Mouse (Mus musculus) heart, embryonic 13.5 days (tissue): ENCODE measurements around the gene Zfp628. TPM values are rescaled to one million over a fixed set of nuclear protein-coding genes. Genes with fewer than 3 reads are reported as not detected.

ENCODE experiments used
- ATAC-seq: fragments of 200-750 bp; cut with Nextera tagmentation; 2 replicates; pipeline ENCODE4 v1.8.0; 2017; ENCODE audit warnings: moderate TSS enrichment; ENCODE audit not compliant: insufficient number of reproducible peaks, low FRiP score, low TSS enrichment; ENCODE audit errors: extremely low read depth
- H3K27ac ChIP-seq: fragments of 300-500 bp; sonication (generic); replicated peaks from 2 replicates; pipeline ENCODE4 v1.5.1; 2015; ENCODE audit warnings: moderate library complexity, mild to moderate bottlenecking, inconsistent platforms
- H3K27me3 ChIP-seq: fragments of 300-500 bp; sonication (generic); replicated peaks from 2 replicates; pipeline ENCODE4 v1.6.1; 2015; ENCODE audit warnings: mild to moderate bottlenecking, inconsistent platforms
- H3K36me3 ChIP-seq: fragments of 300-500 bp; sonication (generic); 2 replicates; pipeline ENCODE4 v1.6.1; 2015; ENCODE audit warnings: mild to moderate bottlenecking, inconsistent platforms
- H3K4me1 ChIP-seq: fragments of 300-500 bp; sonication (generic); 2 replicates; pipeline ENCODE4 v1.6.1; 2015; ENCODE audit warnings: inconsistent platforms
- H3K4me2 ChIP-seq: fragments of 300-500 bp; sonication (generic); 2 replicates; pipeline ENCODE4 v1.6.1; 2015; ENCODE audit warnings: inconsistent platforms, mild to moderate bottlenecking, moderate library complexity
- H3K4me3 ChIP-seq: fragments of 300-500 bp; sonication (generic); 2 replicates; pipeline ENCODE4 v1.5.1; 2015; ENCODE audit warnings: moderate library complexity, mild to moderate bottlenecking, inconsistent platforms
- H3K9ac ChIP-seq: fragments of 300-500 bp; sonication (generic); 2 replicates; pipeline ENCODE4 v1.6.1; 2015; ENCODE audit warnings: inconsistent platforms, mild to moderate bottlenecking, moderate library complexity
- H3K9me3 ChIP-seq: fragments of 300-500 bp; sonication (generic); 2 replicates; pipeline ENCODE4 v1.6.1; 2016; ENCODE audit warnings: inconsistent platforms
- WGBS: fragments of 180-500 bp; shearing (Covaris S2); methylation state at CpG from one replicate; pipeline ENCODE4 v1.1.7; 2015; ENCODE audit warnings: mixed read lengths; 5-methylcytosine and 5-hydroxymethylcytosine counted together
- polyA plus RNA-seq: library from polyadenylated mRNA; unstranded; fragments of >200 nt; fragmentation: Nextera tagmentation; extraction: Ambion mirVana; gene quantifications from 2 replicates; pipeline ENCODE4 v1.2.1, GENCODE M21; 2015

Gene Zfp628
- polyA plus RNA-seq, 1 experiment from 2014 or later, result 2.4 TPM

- no peak for ATAC-seq
- H3K4me3 ChIP-seq, result no peak overlapping the region
- peaks cover 9% of the 10 kb centered on the region; the same call in 1 of the 2 replicates for H3K27me3 ChIP-seq
- no peaks in the 10 kb centered on the region for H3K36me3 ChIP-seq
- 0 out of 2 replicates have a peak, but pooled peaks cover 3% of the 10 kb centered on the region for H3K4me1 ChIP-seq
- H3K4me2 ChIP-seq, result no peak overlapping the region
- 44% methylated on average over 5 of the region's 5 CpGs for WGBS
- H3K9me3 ChIP-seq, result no peaks in the 10 kb centered on the region
- no peak overlapping the region for H3K9ac ChIP-seq
- H3K27ac ChIP-seq, result no peak overlapping the region
Measured at GRCm38 (mm10) chr7:4942673-4943072, 27.7 kb downstream of the Zfp628 start.

- WGBS, result 12% methylated on average over 15 of the region's 15 CpGs
- peak overlapping the region; percentile 67 for H3K9ac ChIP-seq
- ATAC-seq, result peak; percentile 64
Measured at GRCm38 (mm10) chr7:4943223-4943815, 28.3 kb downstream of the Zfp628 start.

GRCm38 (mm10) chr7:4947855-4948254 lies 32.8 kb downstream of the Zfp628 start:
- Histone ChIP-seq H3K9me3 (no peaks in the 10 kb centered on the region), H3K36me3 (no peaks in the 10 kb centered on the region), H3K4me3 (no peak overlapping the region), H3K4me2 (no peak overlapping the region), H3K9ac (no peak overlapping the region), H3K27ac (no peak overlapping the region), H3K27me3 (0 out of 2 replicates have a peak, but pooled peaks cover 3% of the 10 kb centered on the region), H3K4me1 (peaks cover 11% of the 10 kb centered on the region)
- ATAC-seq, result no peak
- 52% methylated on average over 2 of the region's 2 CpGs for WGBS

More at GRCm38 (mm10) chr7:4943223-4943815, 28.3 kb downstream of the Zfp628 start:
- Histone ChIP-seq H3K4me1 (0 out of 2 replicates have a peak, but pooled peaks cover 3% of the 10 kb centered on the region), H3K4me2 (peak overlapping the region; percentile 67), H3K9me3 (no peaks in the 10 kb centered on the region), H3K36me3 (no peaks in the 10 kb centered on the region), H3K27ac (no peak overlapping the region), H3K4me3 (peak overlapping the region; percentile 45), H3K27me3 (peaks cover 9% of the 10 kb centered on the region; the same call in 1 of the 2 replicates)

- Histone ChIP-seq H3K27me3 (0 out of 2 replicates have a peak, but pooled peaks cover 3% of the 10 kb centered on the region), H3K4me3 (no peak overlapping the region), H3K4me2 (no peak overlapping the region), H3K27ac (no peak overlapping the region), H3K9me3 (no peaks in the 10 kb centered on the region), H3K9ac (no peak overlapping the region), H3K4me1 (peaks cover 15% of the 10 kb centered on the region), H3K36me3 (no peaks in the 10 kb centered on the region)
- ATAC-seq, result no peak
- WGBS, result 44% methylated on average over 6 of the region's 6 CpGs
Measured at GRCm38 (mm10) chr7:4948386-4948785, 33.4 kb downstream of the Zfp628 start.

GRCm38 (mm10) chr7:4950561-4951342 lies 35.7 kb downstream of the Zfp628 start:
- H3K36me3 ChIP-seq, result no peaks in the 10 kb centered on the region
- H3K9me3 ChIP-seq, result no peaks in the 10 kb centered on the region
- 74% methylated on average over 19 of the region's 19 CpGs for WGBS
- no peak overlapping the region for H3K27ac ChIP-seq
- H3K4me2 ChIP-seq, result no peak overlapping the region
- no peak overlapping the region for H3K4me3 ChIP-seq
- 0 out of 2 replicates have a peak, but pooled peaks cover 3% of the 10 kb centered on the region for H3K27me3 ChIP-seq
- no peak overlapping the region for H3K9ac ChIP-seq
- H3K4me1 ChIP-seq, result peaks cover 25% of the 10 kb centered on the region
- ATAC-seq, result no peak

- no peaks in the 10 kb centered on the region for H3K27me3 ChIP-seq
- ATAC-seq, result peak; percentile 68; the same call in 1 of the 2 replicates
- H3K4me2 ChIP-seq, result peak overlapping the region; percentile 11; the same call in 1 of the 2 replicates
- no peaks in the 10 kb centered on the region for H3K36me3 ChIP-seq
- no peaks in the 10 kb centered on the region for H3K9me3 ChIP-seq
- WGBS, result 16% methylated on average over 10 of the region's 10 CpGs
- peaks cover 24% of the 10 kb centered on the region for H3K4me1 ChIP-seq
- H3K9ac ChIP-seq, result peak overlapping the region; percentile 59; the same call in 1 of the 2 replicates
- no peak overlapping the region for H3K4me3 ChIP-seq
- H3K27ac ChIP-seq, result peak overlapping the region; percentile 81
Measured at GRCm38 (mm10) chr7:4953815-4954445, 38.9 kb downstream of the Zfp628 start.

- Histone ChIP-seq H3K36me3 (no peaks in the 10 kb centered on the region), H3K9ac (peak overlapping the region; percentile 33; the same call in 1 of the 2 replicates), H3K9me3 (no peaks in the 10 kb centered on the region), H3K4me2 (no peak overlapping the region), H3K27me3 (no peaks in the 10 kb centered on the region), H3K4me3 (no peak overlapping the region), H3K27ac (no peak overlapping the region), H3K4me1 (peaks cover 17% of the 10 kb centered on the region)
- ATAC-seq, result no peak
- WGBS, result 77% methylated on average over 10 of the region's 10 CpGs
Measured at GRCm38 (mm10) chr7:4957361-4957760, 42.3 kb downstream of the Zfp628 start.

GRCm38 (mm10) chr7:4963527-4963926 lies 48.5 kb downstream of the Zfp628 start:
- no peak overlapping the region for H3K4me2 ChIP-seq
- peaks cover 16% of the 10 kb centered on the region; the same call in 1 of the 2 replicates for H3K27me3 ChIP-seq
- 0 out of 2 replicates have a peak, but pooled peaks cover 3% of the 10 kb centered on the region for H3K4me1 ChIP-seq
- no peak for ATAC-seq
- WGBS, result 66% methylated on average over 5 of the region's 5 CpGs
- peak overlapping the region; percentile 65 for H3K9ac ChIP-seq
- no peaks in the 10 kb centered on the region for H3K36me3 ChIP-seq
- no peak overlapping the region for H3K4me3 ChIP-seq
- H3K9me3 ChIP-seq, result no peaks in the 10 kb centered on the region
- no peak overlapping the region for H3K27ac ChIP-seq

- no peaks in the 10 kb centered on the region for H3K9me3 ChIP-seq
- no peaks in the 10 kb centered on the region for H3K36me3 ChIP-seq
- H3K27ac ChIP-seq, result no peak within 1 kb of the TSS
- H3K4me2 ChIP-seq, result peak within 1 kb of the TSS; percentile 49
- peak within 1 kb of the TSS; percentile 65 for H3K9ac ChIP-seq
- WGBS, result 4% methylated on average over 10 of the region's 10 CpGs
- H3K4me1 ChIP-seq, result 0 out of 2 replicates have a peak, but pooled peaks cover 3% of the 10 kb centered on the region
- peak within 1 kb of the TSS; percentile 13; the same call in 1 of the 2 replicates for H3K4me3 ChIP-seq
- H3K27me3 ChIP-seq, result peaks cover 16% of the 10 kb centered on the region; the same call in 1 of the 2 replicates
- ATAC-seq, result peak; percentile 52; the same call in 1 of the 2 replicates
Measured at GRCm38 (mm10) chr7:4964272-4964671, 49.3 kb downstream of the Zfp628 start, which contains the start of gene Sbk2. Gene Sbk2, minus strand, starts transcription at chr7:4964406.

- ATAC-seq, result no peak
- no peaks in the 10 kb centered on the region for H3K9me3 ChIP-seq
- no peak overlapping the region for H3K4me2 ChIP-seq
- WGBS, result 74% methylated on average over 5 of the region's 5 CpGs
- 0 out of 2 replicates have a peak, but pooled peaks cover 3% of the 10 kb centered on the region for H3K4me1 ChIP-seq
- no peaks in the 10 kb centered on the region for H3K36me3 ChIP-seq
- no peak overlapping the region for H3K9ac ChIP-seq
- H3K4me3 ChIP-seq, result no peak overlapping the region
- peaks cover 16% of the 10 kb centered on the region; the same call in 1 of the 2 replicates for H3K27me3 ChIP-seq
- no peak overlapping the region for H3K27ac ChIP-seq
Measured at GRCm38 (mm10) chr7:4964988-4965387, 50.0 kb downstream of the Zfp628 start.

- Histone ChIP-seq H3K27me3 (peaks cover 3% of the 10 kb centered on the region; the same call in 1 of the 2 replicates), H3K27ac (peak within 1 kb of the TSS; percentile 54), H3K9ac (peak within 1 kb of the TSS; percentile 28), H3K4me1 (peaks cover 14% of the 10 kb centered on the region), H3K36me3 (no peaks in the 10 kb centered on the region), H3K4me2 (no peak within 1 kb of the TSS), H3K4me3 (no peak within 1 kb of the TSS), H3K9me3 (no peaks in the 10 kb centered on the region)
- 28% methylated on average over 6 of the region's 6 CpGs for WGBS
- ATAC-seq, result no peak
Measured at GRCm38 (mm10) chr7:4971068-4971467, 56.1 kb downstream of the Zfp628 start, which contains the start of gene Sbk3. Gene Sbk3, minus strand, starts transcription at chr7:4971168.
